Mouse (Mus musculus): ENCODE measurements around the gene Ifnk. TPM values are rescaled to one million over a fixed set of nuclear protein-coding genes. Genes with fewer than 3 reads are reported as not detected.
A peak's percentile ranks its signal among the peaks of the same experiment; 100 is the strongest.

Ifnk gene
- polyA plus RNA-seq, 1 experiment from 2014 or later = not detected

- no peak for TF ChIP-seq CTCF (IDR thresholded peaks at IDR 0.05; ENCODE audit: low read depth)
- Histone ChIP-seq H3K4me1 (replicated peaks; ENCODE audit: insufficient read depth, low read length) (no peaks in the 10 kb centered on the region), H3K27me3 (ENCODE audit: insufficient read depth, low read length) (no peaks in the 10 kb centered on the region), H3K9me3 (replicated peaks; ENCODE audit: low read length) (no peaks in the 10 kb centered on the region), H3K27ac (no peak overlapping the region), H3K4me2 (ENCODE audit: low read length) (no peak overlapping the region), H3K9ac (ENCODE audit: low read depth, low read length) (no peak overlapping the region), H3K4me3 (replicated peaks; ENCODE audit: low read depth, low read length) (no peak overlapping the region), H3K36me3 (ENCODE audit: insufficient read depth, low read length) (peaks cover 4% of the 10 kb centered on the region; the same call in 1 of the 2 replicates)
- no peak for ATAC-seq (replicated peaks; ENCODE audit: low FRiP score, low read depth)
- DNase-seq (ENCODE audit: low spot score) = no peak
- 67% methylated on average over 5 of the region's 5 CpGs for WGBS
These were observed 37.9 kb downstream of the Ifnk start for GRCm38 (mm10) chr4:35189794-35190193.

DNA sequence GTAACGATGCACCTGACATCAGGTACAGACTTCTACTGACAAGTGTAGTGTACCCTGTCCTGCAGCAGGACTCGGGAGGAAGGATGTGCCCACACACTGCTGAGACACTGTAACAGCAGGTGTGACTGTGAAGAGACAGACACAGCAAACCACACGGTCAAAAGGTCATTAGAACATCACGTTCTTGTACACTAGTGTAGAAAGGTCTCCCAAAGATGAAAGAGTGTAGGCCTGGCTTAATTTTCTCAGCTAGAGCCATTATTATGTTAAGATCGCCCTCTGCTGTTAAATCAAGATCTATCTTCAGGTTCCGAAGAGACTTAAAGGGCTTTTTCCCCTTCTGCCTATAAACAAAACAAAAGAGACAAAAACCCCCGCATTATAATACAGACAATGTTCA lies 40.9 kb downstream of the Ifnk start:
- DNase-seq (ENCODE audit: low spot score) (peak; percentile 77), ATAC-seq (replicated peaks; ENCODE audit: low FRiP score, low read depth) (peak; percentile 59; the same call in 1 of the 2 replicates)
- peak; percentile 70 for TF ChIP-seq CTCF (IDR thresholded peaks at IDR 0.05; ENCODE audit: low read depth)
- Histone ChIP-seq H3K4me1 (replicated peaks; ENCODE audit: insufficient read depth, low read length) (no peaks in the 10 kb centered on the region), H3K27me3 (ENCODE audit: insufficient read depth, low read length) (no peaks in the 10 kb centered on the region), H3K36me3 (ENCODE audit: insufficient read depth, low read length) (peaks cover 4% of the 10 kb centered on the region), H3K27ac (no peak overlapping the region), H3K4me2 (ENCODE audit: low read length) (no peak overlapping the region), H3K9ac (ENCODE audit: low read depth, low read length) (no peak overlapping the region), H3K9me3 (replicated peaks; ENCODE audit: low read length) (no peaks in the 10 kb centered on the region), H3K4me3 (replicated peaks; ENCODE audit: low read depth, low read length) (no peak overlapping the region)
- WGBS = 37% methylated on average over 7 of the region's 7 CpGs

DNA sequence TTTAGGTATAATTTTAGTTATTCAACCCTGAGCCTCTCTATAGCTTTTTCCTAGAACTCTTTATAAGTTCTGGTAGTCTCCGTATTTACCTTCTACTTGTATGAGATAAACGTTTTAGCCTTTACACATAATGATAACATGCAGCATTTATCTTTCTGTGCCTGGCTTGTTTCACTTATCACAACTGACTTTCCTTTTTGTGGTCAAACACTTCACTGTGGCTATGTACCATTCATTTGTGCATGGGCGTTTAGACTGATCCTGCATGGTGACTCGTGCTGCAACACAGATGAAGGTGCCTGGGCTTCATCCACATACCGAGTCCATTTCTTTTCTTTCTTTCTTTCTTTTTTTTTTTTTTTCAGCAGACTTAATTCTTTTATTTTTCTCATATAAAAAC lies 49.8 kb downstream of the Ifnk start:
- no peak overlapping the region for H3K4me2 ChIP-seq (ENCODE audit: low read length)
- H3K27ac ChIP-seq = no peak overlapping the region
- no peaks in the 10 kb centered on the region for H3K27me3 ChIP-seq (ENCODE audit: insufficient read depth, low read length)
- no peak for TF ChIP-seq CTCF (IDR thresholded peaks at IDR 0.05; ENCODE audit: low read depth)
- H3K4me3 ChIP-seq (replicated peaks; ENCODE audit: low read depth, low read length) = no peak overlapping the region
- DNase-seq (ENCODE audit: low spot score) (no peak), ATAC-seq (replicated peaks; ENCODE audit: low FRiP score, low read depth) (no peak)
- no peak overlapping the region for H3K9ac ChIP-seq (ENCODE audit: low read depth, low read length)
- H3K4me1 ChIP-seq (replicated peaks; ENCODE audit: insufficient read depth, low read length) = no peaks in the 10 kb centered on the region
- H3K9me3 ChIP-seq (replicated peaks; ENCODE audit: low read length) = no peaks in the 10 kb centered on the region
- 96% methylated on average over 5 of the region's 5 CpGs for WGBS
- no peaks in the 10 kb centered on the region for H3K36me3 ChIP-seq (ENCODE audit: insufficient read depth, low read length)

Other genes with a start within 250 kb of the Ifnk start
- gene Mob3b, start 5.4 kb downstream of the Ifnk start, polyA plus RNA-seq (2015; fragmentation: Nextera tagmentation; extraction: Ambion mirVana) = 13.1 and 13.7 TPM in 2 replicates
- gene C9orf72, start 74.1 kb downstream of the Ifnk start, polyA plus RNA-seq (2015; fragmentation: Nextera tagmentation; extraction: Ambion mirVana) = 9.5 and 10.1 TPM in 2 replicates

Measured in kidney, postnatal 0 days (tissue).